Mouse (Mus musculus) thymus, adult 2 months (tissue): Measurements from ENCODE around the gene Morn1.

Source experiments
- CTCF ChIP-seq: fragments of 200-500 bp; IDR thresholded peaks from 2 replicates; pipeline ENCODE4 v1.5.1; 2012; ENCODE audit warnings: mild to moderate bottlenecking, control low read depth, low read length, moderate library complexity, borderline replicate concordance; ENCODE audit not compliant: control insufficient read depth, poor library complexity, insufficient read depth; ENCODE audit errors: extremely low read depth
- POLR2A ChIP-seq: fragments of 200-500 bp; IDR thresholded peaks from 2 replicates; pipeline ENCODE4 v1.6.1; 2012; ENCODE audit warnings: mild to moderate bottlenecking, low read length, control low read depth, moderate library complexity; ENCODE audit not compliant: control insufficient read depth, poor library complexity, insufficient read depth; ENCODE audit errors: extremely low read depth

DNA sequence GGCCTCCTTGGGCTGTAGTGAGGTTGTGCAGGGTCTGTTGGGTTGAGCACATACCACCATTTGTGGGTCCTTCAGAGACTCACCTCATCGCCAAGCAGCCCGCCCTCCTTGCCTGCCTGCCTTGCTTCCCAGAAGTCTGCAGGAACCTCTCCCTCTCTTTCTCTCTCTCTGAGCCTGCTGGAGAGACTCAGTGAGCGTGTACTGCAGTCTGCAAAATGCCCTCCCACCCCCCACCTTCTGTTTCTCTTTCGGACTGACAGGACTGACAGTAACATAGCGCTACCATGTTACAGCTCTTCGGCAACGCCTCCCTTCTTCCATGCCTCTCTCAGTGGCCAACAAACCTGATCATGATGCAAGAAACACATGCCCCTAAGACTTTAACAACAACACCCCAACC is 103.9 kb downstream of the Morn1 start:
- TF ChIP-seq CTCF (no peak), POLR2A (no peak)
